Mouse (Mus musculus) adrenal gland, adult 18-20 months (tissue): Measurements from ENCODE around the gene Thap3. TPM values are rescaled to one million over a fixed set of nuclear protein-coding genes. Genes with fewer than 3 reads are reported as not detected.
A peak's percentile ranks its signal among the peaks of the same experiment; 100 is the strongest.

Experiments
- DNase-seq, 2 experiments: peaks; one replicate each; pipeline ENCODE4 v3.0.0; 2021 to 2022; ENCODE audit warnings: low spot score in 2 of 2
- total RNA-seq, 2 experiments: library from RNA; stranded (reverse); gene quantifications; 1 replicate in 1 of 2; 2 replicates in 1 of 2; pipeline ENCODE4 v1.2.3; 2021

Thap3 gene
- total RNA-seq, 2 experiments from 2014 or later, result 18.2 to 19.9 TPM

- no peak for DNase-seq
These were observed 2.9 kb downstream of the Thap3 start for GRCm38 (mm10) chr4:151985886-151986285.

GRCm38 (mm10) chr4:151983560-151983959 is 5.2 kb downstream of the Thap3 start:
- no peak for DNase-seq

GRCm38 (mm10) chr4:151983043-151983442 is 5.8 kb downstream of the Thap3 start:
- DNase-seq, result no peak

GRCm38 (mm10) chr4:151981363-151981762 is 7.4 kb downstream of the Thap3 start:
- DNase-seq, result peak; percentile 84 to 86

GRCm38 (mm10) chr4:151980699-151981098 is 8.1 kb downstream of the Thap3 start:
- no peak for DNase-seq

GRCm38 (mm10) chr4:151977748-151978147 is 11.0 kb downstream of the Thap3 start:
- peak; percentile 78 to 85 for DNase-seq

GRCm38 (mm10) chr4:151975441-151975840 is 13.4 kb downstream of the Thap3 start:
- no peak for DNase-seq

- no peak for DNase-seq
These were observed 16.4 kb downstream of the Thap3 start for GRCm38 (mm10) chr4:151972221-151972967.

- no peak for DNase-seq
These were observed 20.4 kb downstream of the Thap3 start for GRCm38 (mm10) chr4:151968204-151968921.

- DNase-seq, result no peak
These were observed 26.0 kb downstream of the Thap3 start for GRCm38 (mm10) chr4:151962817-151963216.

GRCm38 (mm10) chr4:151960513-151960854 is 28.3 kb downstream of the Thap3 start:
- DNase-seq, result no peak

GRCm38 (mm10) chr4:151959849-151960512 is 28.8 kb downstream of the Thap3 start:
- no peak for DNase-seq

- DNase-seq, result no peak
These were observed 31.0 kb downstream of the Thap3 start for GRCm38 (mm10) chr4:151957584-151958315.

GRCm38 (mm10) chr4:151955791-151956190 is 33.0 kb downstream of the Thap3 start:
- DNase-seq, result no peak

- DNase-seq, result no peak
These were observed 35.6 kb downstream of the Thap3 start for GRCm38 (mm10) chr4:151953209-151953608.

GRCm38 (mm10) chr4:151948497-151949471 is 40.0 kb downstream of the Thap3 start:
- DNase-seq, result no peak

GRCm38 (mm10) chr4:151946211-151946610 is 42.6 kb downstream of the Thap3 start:
- peak in 1 of 2 experiments; percentile 33 for DNase-seq

- DNase-seq, result no peak
These were observed 50.7 kb downstream of the Thap3 start for GRCm38 (mm10) chr4:151938089-151938488.

- no peak for DNase-seq
These were observed 51.4 kb downstream of the Thap3 start for GRCm38 (mm10) chr4:151937441-151937840.

GRCm38 (mm10) chr4:151934215-151934572 is 54.6 kb downstream of the Thap3 start:
- DNase-seq, result peak in 1 of 2 experiments; percentile 26
